Mouse (Mus musculus) erythroblast, embryonic 14.5 days (primary cell): ENCODE data around the gene Gm3383. TPM values are rescaled to one million over a fixed set of nuclear protein-coding genes. Genes with fewer than 3 reads are reported as not detected.
"Not testable (repeated sequence)": the region's sequence is repeated elsewhere in the genome, so short reads cannot be mapped to it uniquely, and the experiment has no call there.

Experiments
- H3K27me3 ChIP-seq: 2 replicates; pipeline ENCODE4 v1.6.1; 2012; ENCODE audit warnings: inconsistent platforms; ENCODE audit not compliant: control insufficient read depth
- H3K36me3 ChIP-seq: 2 replicates; pipeline ENCODE4 v1.6.1; 2012; ENCODE audit warnings: mild to moderate bottlenecking, inconsistent platforms; ENCODE audit not compliant: control insufficient read depth
- H3K4me1 ChIP-seq: 2 replicates; pipeline ENCODE4 v1.6.1; 2012; ENCODE audit warnings: inconsistent platforms; ENCODE audit not compliant: control insufficient read depth
- H3K4me3 ChIP-seq: replicated peaks from 2 replicates; pipeline ENCODE3; 2012; ENCODE audit warnings: moderate library complexity, mild to moderate bottlenecking, inconsistent platforms
- H3K9me3 ChIP-seq: 2 replicates; pipeline ENCODE4 v1.6.1; 2012; ENCODE audit warnings: low read length, inconsistent platforms, mixed read lengths; ENCODE audit not compliant: control insufficient read depth
- polyA plus RNA-seq: library from polyadenylated mRNA; stranded (reverse); fragments of >175 nt; gene quantifications from 2 replicates; pipeline ENCODE4 v1.2.3, GENCODE M21; 2012

Gene Gm3383
- not detected in 2 replicates for polyA plus RNA-seq

- H3K4me3 ChIP-seq, H3K4me1 ChIP-seq, H3K36me3 ChIP-seq, H3K9me3 ChIP-seq, H3K27me3 ChIP-seq: not testable (repeated sequence)
These were observed at the start of gene Gm3383 for GRCm38 (mm10) chr14:5807882-5808281. Gene Gm3383, minus strand, starts transcription at chr14:5807982.

- not testable (repeated sequence) for H3K27me3 ChIP-seq, H3K4me3 ChIP-seq, H3K36me3 ChIP-seq, H3K4me1 ChIP-seq, H3K9me3 ChIP-seq
These were observed 48.1 kb upstream of the Gm3383 start for GRCm38 (mm10) chr14:5855911-5856310.

- H3K36me3 ChIP-seq, H3K9me3 ChIP-seq, H3K27me3 ChIP-seq, H3K4me3 ChIP-seq, H3K4me1 ChIP-seq: not testable (repeated sequence)
These were observed 22.4 kb upstream of the Gm3383 start, which contains the start of gene Gm3424 for GRCm38 (mm10) chr14:5830229-5830628. Gene Gm3424, minus strand, starts transcription at chr14:5830329.

- not testable (repeated sequence) for H3K4me3 ChIP-seq, H3K27me3 ChIP-seq, H3K36me3 ChIP-seq, H3K9me3 ChIP-seq, H3K4me1 ChIP-seq
These were observed 5.0 kb upstream of the Gm3383 start for GRCm38 (mm10) chr14:5812699-5813356.

- not testable (repeated sequence) for H3K36me3 ChIP-seq, H3K9me3 ChIP-seq, H3K4me1 ChIP-seq, H3K27me3 ChIP-seq, H3K4me3 ChIP-seq
These were observed 66.3 kb downstream of the Gm3383 start, which contains the start of gene Gm3373 for GRCm38 (mm10) chr14:5741477-5741876. Gene Gm3373, minus strand, starts transcription at chr14:5741577.

- H3K36me3 ChIP-seq, H3K4me1 ChIP-seq, H3K4me3 ChIP-seq, H3K27me3 ChIP-seq, H3K9me3 ChIP-seq: not testable (repeated sequence)
These were observed 120.4 kb downstream of the Gm3383 start, which contains the start of gene Gm9603 for GRCm38 (mm10) chr14:5687357-5687756. Gene Gm9603, minus strand, starts transcription at chr14:5687457.

GRCm38 (mm10) chr14:5632928-5633327 is 174.9 kb downstream of the Gm3383 start, which contains the start of gene Gm8265:
Gene Gm8265, minus strand, starts transcription at chr14:5633028.
- not testable (repeated sequence) for H3K4me1 ChIP-seq, H3K9me3 ChIP-seq, H3K27me3 ChIP-seq, H3K4me3 ChIP-seq, H3K36me3 ChIP-seq

Other genes with a start within 250 kb of the Gm3383 start
- not detected in 2 replicates for gene Gm8265, start 175.0 kb downstream of the Gm3383 start, polyA plus RNA-seq
- gene Gm9603, start 120.5 kb downstream of the Gm3383 start, polyA plus RNA-seq, result not detected in 2 replicates
- not detected in 2 replicates for gene Gm3373, start 66.4 kb downstream of the Gm3383 start, polyA plus RNA-seq
- gene Gm3424, start 22.3 kb upstream of the Gm3383 start, polyA plus RNA-seq, result not detected in 2 replicates
- gene Gm8237, start 72.4 kb upstream of the Gm3383 start, polyA plus RNA-seq, result not detected in 2 replicates
- gene Gm3248, start 153.8 kb upstream of the Gm3383 start, polyA plus RNA-seq, result not detected in 2 replicates
- gene Gm3453, start 171.2 kb upstream of the Gm3383 start, polyA plus RNA-seq, result 0.03 TPM in 1 of 2 replicates, not detected in the other